Mouse (Mus musculus): ENCODE measurements around the gene Ankrd63. TPM values are rescaled to one million over a fixed set of nuclear protein-coding genes. Genes with fewer than 3 reads are reported as not detected.

Ankrd63 gene
- polyA plus RNA-seq, 1 experiment, result 1.8 TPM

DNA sequence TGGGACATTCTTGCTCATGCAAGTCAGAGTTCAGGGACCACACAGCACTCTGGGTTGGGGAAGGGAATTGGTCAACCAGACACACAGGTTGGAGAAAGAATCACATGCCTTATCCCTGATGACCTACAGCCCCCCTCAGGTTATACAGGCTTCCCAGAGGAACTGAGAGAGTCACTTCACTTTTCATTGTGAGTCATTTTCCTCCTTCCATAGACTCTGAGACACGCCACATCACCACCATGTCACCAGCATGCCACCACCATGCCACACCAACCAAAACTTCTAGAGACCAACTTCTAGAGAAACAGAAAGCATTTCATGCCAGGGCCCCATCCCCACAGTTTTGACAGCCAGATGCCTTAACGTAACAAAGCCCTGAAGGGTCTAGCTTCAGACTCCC lies 23.1 kb upstream of the Ankrd63 start:
- Histone ChIP-seq H3K4me3 (ENCODE audit: control insufficient read depth, low read depth, low read length) (no peak overlapping the region), H3K27me3 (ENCODE audit: control insufficient read depth, insufficient read depth, low read length) (no peaks in the 10 kb centered on the region), H3K36me3 (ENCODE audit: control insufficient read depth, insufficient read depth, low read length) (no peaks in the 10 kb centered on the region), H3K27ac (ENCODE audit: control insufficient read depth, insufficient read depth, low read depth, low read length) (no peak overlapping the region), H3K4me1 (ENCODE audit: control insufficient read depth, insufficient read depth, low read length) (peaks cover 18% of the 10 kb centered on the region)
- no peak for TF ChIP-seq CTCF (IDR thresholded peaks at IDR 0.05; ENCODE audit: control insufficient read depth, insufficient read depth, insufficient replicate concordance, low read depth, low read length)
- TF ChIP-seq POLR2A (IDR thresholded peaks at IDR 0.05; ENCODE audit: control insufficient read depth, low read depth, low read length), result no peak

- no peaks in the 10 kb centered on the region for H3K27me3 ChIP-seq (ENCODE audit: control insufficient read depth, insufficient read depth, low read length)
- H3K4me1 ChIP-seq (ENCODE audit: control insufficient read depth, insufficient read depth, low read length), result peaks cover 16% of the 10 kb centered on the region
- H3K36me3 ChIP-seq (ENCODE audit: control insufficient read depth, insufficient read depth, low read length), result no peaks in the 10 kb centered on the region
- H3K27ac ChIP-seq (ENCODE audit: control insufficient read depth, insufficient read depth, low read depth, low read length), result no peak overlapping the region
- H3K4me3 ChIP-seq (ENCODE audit: control insufficient read depth, low read depth, low read length), result no peak overlapping the region
- TF ChIP-seq CTCF (IDR thresholded peaks at IDR 0.05; ENCODE audit: control insufficient read depth, insufficient read depth, insufficient replicate concordance, low read depth, low read length) (no peak), POLR2A (IDR thresholded peaks at IDR 0.05; ENCODE audit: control insufficient read depth, low read depth, low read length) (no peak)
These were observed 21.7 kb upstream of the Ankrd63 start for GRCm38 (mm10) chr2:118725511-118725910.

DNA sequence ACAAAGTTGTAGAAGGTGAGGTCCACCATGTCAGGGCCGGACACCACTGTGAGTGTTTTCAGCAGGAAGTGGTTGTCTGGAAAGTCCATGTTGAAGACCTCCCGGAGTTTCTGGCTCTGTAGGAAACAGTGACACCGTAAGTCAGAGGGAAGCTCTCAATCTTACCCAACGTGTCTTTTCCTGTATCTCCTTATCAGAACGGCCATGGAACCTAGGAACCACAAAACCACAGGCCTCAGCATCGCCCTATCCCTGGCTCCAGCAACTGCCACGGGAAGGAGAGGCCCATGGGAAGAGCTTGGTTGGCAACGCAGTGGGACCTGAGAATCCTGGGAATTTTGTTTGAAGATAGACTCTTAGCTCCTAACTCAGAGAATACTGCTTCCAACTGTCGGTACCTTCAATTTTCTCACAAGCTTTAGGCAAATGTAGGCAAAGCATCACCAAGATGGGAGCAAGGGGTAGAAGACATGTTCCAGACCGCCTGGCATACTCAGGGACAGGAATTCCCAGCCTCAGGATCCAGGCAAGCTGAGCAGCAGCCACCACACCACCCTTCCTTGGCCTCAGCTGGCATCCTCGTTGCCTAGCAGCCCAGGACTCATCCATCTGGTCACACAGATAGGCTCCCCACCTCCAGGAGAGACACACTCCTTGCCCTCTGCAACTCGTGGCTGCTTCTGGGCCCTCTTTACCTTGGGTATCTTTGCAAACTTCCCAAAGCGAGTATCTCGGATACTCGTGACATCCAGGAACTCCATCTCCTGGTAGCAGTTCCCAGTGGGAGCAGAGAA lies 20.1 kb upstream of the Ankrd63 start:
- no peak overlapping the region for H3K4me3 ChIP-seq (ENCODE audit: control insufficient read depth, low read depth, low read length)
- H3K4me1 ChIP-seq (ENCODE audit: control insufficient read depth, insufficient read depth, low read length), result peaks cover 13% of the 10 kb centered on the region
- H3K27ac ChIP-seq (ENCODE audit: control insufficient read depth, insufficient read depth, low read depth, low read length), result no peak overlapping the region
- no peaks in the 10 kb centered on the region for H3K27me3 ChIP-seq (ENCODE audit: control insufficient read depth, insufficient read depth, low read length)
- TF ChIP-seq CTCF (IDR thresholded peaks at IDR 0.05; ENCODE audit: control insufficient read depth, insufficient read depth, insufficient replicate concordance, low read depth, low read length), result no peak
- TF ChIP-seq POLR2A (IDR thresholded peaks at IDR 0.05; ENCODE audit: control insufficient read depth, low read depth, low read length), result no peak
- H3K36me3 ChIP-seq (ENCODE audit: control insufficient read depth, insufficient read depth, low read length), result no peaks in the 10 kb centered on the region

GRCm38 (mm10) chr2:118716677-118717076 lies 12.9 kb upstream of the Ankrd63 start:
- Histone ChIP-seq H3K4me1 (ENCODE audit: control insufficient read depth, insufficient read depth, low read length) (peaks cover 7% of the 10 kb centered on the region), H3K27ac (ENCODE audit: control insufficient read depth, insufficient read depth, low read depth, low read length) (no peak overlapping the region), H3K36me3 (ENCODE audit: control insufficient read depth, insufficient read depth, low read length) (no peaks in the 10 kb centered on the region), H3K27me3 (ENCODE audit: control insufficient read depth, insufficient read depth, low read length) (no peaks in the 10 kb centered on the region), H3K4me3 (ENCODE audit: control insufficient read depth, low read depth, low read length) (no peak overlapping the region)
- TF ChIP-seq POLR2A (IDR thresholded peaks at IDR 0.05; ENCODE audit: control insufficient read depth, low read depth, low read length) (no peak), CTCF (IDR thresholded peaks at IDR 0.05; ENCODE audit: control insufficient read depth, insufficient read depth, insufficient replicate concordance, low read depth, low read length) (no peak)

DNA sequence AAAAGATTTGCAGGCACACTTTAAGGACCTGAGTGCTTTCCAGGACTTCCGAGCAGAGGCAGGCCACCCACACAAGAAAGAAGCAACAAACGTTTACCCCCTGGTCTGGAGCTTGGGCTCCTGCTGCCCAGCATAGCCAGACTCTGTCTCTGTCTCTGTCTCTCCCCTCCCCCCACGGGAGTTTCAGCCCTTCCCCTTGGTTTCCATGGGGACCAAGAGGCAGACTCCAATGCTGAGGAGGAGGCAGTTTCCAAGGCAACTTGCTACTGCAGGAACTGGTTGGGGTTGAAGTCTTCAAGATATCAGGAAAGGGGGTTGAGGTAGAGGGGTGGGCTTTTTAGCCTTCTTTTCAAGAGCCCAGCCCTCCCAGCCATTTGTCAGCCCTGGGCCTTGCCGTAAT lies 10.5 kb upstream of the Ankrd63 start:
- H3K27me3 ChIP-seq (ENCODE audit: control insufficient read depth, insufficient read depth, low read length), result no peaks in the 10 kb centered on the region
- no peak for TF ChIP-seq CTCF (IDR thresholded peaks at IDR 0.05; ENCODE audit: control insufficient read depth, insufficient read depth, insufficient replicate concordance, low read depth, low read length)
- no peak; the same call in 1 of the 2 replicates for TF ChIP-seq POLR2A (IDR thresholded peaks at IDR 0.05; ENCODE audit: control insufficient read depth, low read depth, low read length)
- H3K27ac ChIP-seq (ENCODE audit: control insufficient read depth, insufficient read depth, low read depth, low read length), result no peak overlapping the region

DNA sequence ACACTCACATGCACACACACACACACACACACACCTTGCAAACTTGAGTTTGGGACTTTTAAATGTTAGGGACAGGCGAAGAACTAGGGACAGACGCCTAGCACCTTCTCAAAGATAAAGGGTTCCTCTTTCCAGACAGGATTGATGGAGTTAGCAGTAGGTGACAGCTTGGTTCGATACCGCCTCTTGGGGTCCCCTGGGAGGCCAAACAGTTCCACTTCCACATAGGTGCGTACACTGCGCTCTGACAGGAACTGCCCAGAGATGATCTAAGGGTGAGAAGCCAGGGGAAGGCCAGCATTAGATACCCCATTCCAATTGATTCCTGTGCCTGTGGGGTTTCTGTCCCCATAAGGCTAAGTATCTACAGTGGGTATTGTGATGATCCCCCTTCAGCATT lies 9.9 kb upstream of the Ankrd63 start:
- Histone ChIP-seq H3K4me1 (ENCODE audit: control insufficient read depth, insufficient read depth, low read length) (peaks cover 20% of the 10 kb centered on the region), H3K27ac (ENCODE audit: control insufficient read depth, insufficient read depth, low read depth, low read length) (no peak overlapping the region), H3K36me3 (ENCODE audit: control insufficient read depth, insufficient read depth, low read length) (no peaks in the 10 kb centered on the region), H3K4me3 (ENCODE audit: control insufficient read depth, low read depth, low read length) (no peak overlapping the region), H3K27me3 (ENCODE audit: control insufficient read depth, insufficient read depth, low read length) (no peaks in the 10 kb centered on the region)
- TF ChIP-seq CTCF (IDR thresholded peaks at IDR 0.05; ENCODE audit: control insufficient read depth, insufficient read depth, insufficient replicate concordance, low read depth, low read length) (no peak), POLR2A (IDR thresholded peaks at IDR 0.05; ENCODE audit: control insufficient read depth, low read depth, low read length) (no peak)

More for the DNA sequence above, 10.5 kb upstream of the Ankrd63 start:
- Histone ChIP-seq H3K4me1 (ENCODE audit: control insufficient read depth, insufficient read depth, low read length) (peaks cover 20% of the 10 kb centered on the region), H3K36me3 (ENCODE audit: control insufficient read depth, insufficient read depth, low read length) (no peaks in the 10 kb centered on the region), H3K4me3 (ENCODE audit: control insufficient read depth, low read depth, low read length) (no peak overlapping the region)

GRCm38 (mm10) chr2:118711038-118711494 lies 7.3 kb upstream of the Ankrd63 start:
- H3K27me3 ChIP-seq (ENCODE audit: control insufficient read depth, insufficient read depth, low read length), result no peaks in the 10 kb centered on the region
- peak overlapping the region; percentile 79 for H3K4me3 ChIP-seq (ENCODE audit: control insufficient read depth, low read depth, low read length)
- no peaks in the 10 kb centered on the region for H3K36me3 ChIP-seq (ENCODE audit: control insufficient read depth, insufficient read depth, low read length)
- H3K27ac ChIP-seq (ENCODE audit: control insufficient read depth, insufficient read depth, low read depth, low read length), result no peak overlapping the region
- H3K4me1 ChIP-seq (ENCODE audit: control insufficient read depth, insufficient read depth, low read length), result peaks cover 20% of the 10 kb centered on the region
- TF ChIP-seq POLR2A (IDR thresholded peaks at IDR 0.05; ENCODE audit: control insufficient read depth, low read depth, low read length), result no peak
- TF ChIP-seq CTCF (IDR thresholded peaks at IDR 0.05; ENCODE audit: control insufficient read depth, insufficient read depth, insufficient replicate concordance, low read depth, low read length), result no peak

Measured in testis, adult 2 months (tissue).